Comparison of ENCODE assay signal across 9 mouse cellular contexts in genomic region chr7:46606391-46607030, GRCm38 (mm10). TPM values are rescaled to one million over a fixed set of nuclear protein-coding genes. Genes with fewer than 3 reads are reported as not detected.
DNase-seq lines count a peak whose midpoint lies in the region; ATAC-seq and TF ChIP-seq lines count a peak whose summit lies in the region.
"Had no signal": no experiment of that assay in that cellular context is flagged by ENCODE, and none has a peak within 500 bp of the region (broad histone marks: within the 10 kb centered on the region; RNA-seq: fewer than 3 reads in every experiment).

No protein-coding gene starts in this region.

- no peaks in the 10 kb centered on the region for H3K4me1 ChIP-seq in heart, adult 2 months (ENCODE audit: control insufficient read depth, insufficient read depth, low read length)
- peaks cover 8% of the 10 kb centered on the region; the same call in 1 of the 2 replicates for H3K4me1 ChIP-seq in heart, embryonic 11.5 days (ENCODE audit: control insufficient read depth, insufficient read depth, low read length)
- H3K4me1 ChIP-seq in kidney, postnatal 0 days (replicated peaks; ENCODE audit: insufficient read depth, low read length): no peaks in the 10 kb centered on the region
- no peaks in the 10 kb centered on the region for H3K4me1 ChIP-seq in liver, embryonic 13.5 days (replicated peaks)
- no peaks in the 10 kb centered on the region for H3K4me1 ChIP-seq in neural tube, embryonic 11.5 days (ENCODE audit: control insufficient read depth, insufficient read depth, low read length)
- H3K4me1 ChIP-seq in stomach, embryonic 16.5 days (ENCODE audit: control insufficient read depth, insufficient read depth, low read length): no peaks in the 10 kb centered on the region
- H3K4me1 ChIP-seq: stomach, embryonic 15.5 days had no signal

- no peak overlapping the region for H3K4me2 ChIP-seq in heart, embryonic 11.5 days
- no peak overlapping the region for H3K4me2 ChIP-seq in kidney, postnatal 0 days (ENCODE audit: low read length)
- H3K4me2 ChIP-seq in liver, embryonic 13.5 days: no peak overlapping the region
- H3K4me2 ChIP-seq in neural tube, embryonic 11.5 days (ENCODE audit: low read depth): no peak overlapping the region
- H3K4me2 ChIP-seq in stomach, embryonic 16.5 days (ENCODE audit: low read depth, low read length): no peak overlapping the region
- H3K4me2 ChIP-seq: stomach, embryonic 15.5 days had no signal

- no peaks in the 10 kb centered on the region for H3K9me3 ChIP-seq in heart, embryonic 11.5 days (replicated peaks; ENCODE audit: control insufficient read depth, low read length)
- no peaks in the 10 kb centered on the region for H3K9me3 ChIP-seq in kidney, postnatal 0 days (replicated peaks; ENCODE audit: low read length)
- no peaks in the 10 kb centered on the region for H3K9me3 ChIP-seq in liver, embryonic 13.5 days (replicated peaks)
- no peaks in the 10 kb centered on the region for H3K9me3 ChIP-seq in neural tube, embryonic 11.5 days (ENCODE audit: control insufficient read depth, low read length)
- no peaks in the 10 kb centered on the region for H3K9me3 ChIP-seq in stomach, embryonic 16.5 days (replicated peaks; ENCODE audit: control insufficient read depth, low read length)
- H3K9me3 ChIP-seq: stomach, embryonic 15.5 days had no signal

- TF ChIP-seq POLR2A in heart, adult 2 months (IDR thresholded peaks at IDR 0.05; ENCODE audit: insufficient read depth, low read depth, low read length): no peak

- 80% methylated on average over 7 of the region's 7 CpGs for WGBS in heart, adult 2 months
- 80% methylated on average over 7 of the region's 7 CpGs for WGBS in heart, embryonic 11.5 days (ENCODE audit: insufficient replicate concordance)
- WGBS in kidney, postnatal 0 days: 76% methylated on average over 7 of the region's 7 CpGs
- WGBS in liver, embryonic 13.5 days (ENCODE audit: insufficient replicate concordance): 72% methylated on average over 7 of the region's 7 CpGs
- WGBS in neural tube, embryonic 11.5 days: 84% methylated on average over 7 of the region's 7 CpGs
- WGBS in stomach, embryonic 16.5 days: 82% methylated on average over 7 of the region's 7 CpGs

- DNase-seq in heart, adult 2 months: peak; percentile 72 to 73
- DNase-seq in cerebellum, adult 9-11 months: peak; percentile 93
- DNase-seq in gastrocnemius, adult 8-10 months (ENCODE audit: low spot score in 2 of 2): peak; percentile 48 to 67
- peak; percentile 61 for DNase-seq in kidney, postnatal 0 days (ENCODE audit: low spot score)
- DNase-seq in liver, embryonic 13.5 days: peak; percentile 20
- peak; percentile 77 for DNase-seq in neural tube, embryonic 11.5 days (ENCODE audit: low spot score)

- no peaks in the 10 kb centered on the region for H3K79me2 ChIP-seq in heart, adult 2 months (replicated peaks; ENCODE audit: control insufficient read depth, insufficient read depth, low read length)

- intact Hi-C loops in heart, adult 2 months (cut with DNase I): loop anchor here (1.0 to 5.0 kb wide), 4 partner anchors 49 to 509 kb away; no protein-coding TSS in a partner anchor

- TF ChIP-seq EP300 in heart, adult 2 months (IDR thresholded peaks at IDR 0.05; ENCODE audit: insufficient read depth, low read depth, low read length): no peak

- no peaks in the 10 kb centered on the region for H3K36me3 ChIP-seq in heart, adult 2 months (ENCODE audit: control insufficient read depth, insufficient read depth, low read length)
- no peaks in the 10 kb centered on the region for H3K36me3 ChIP-seq in heart, embryonic 11.5 days (ENCODE audit: control insufficient read depth, insufficient read depth, low read length)
- H3K36me3 ChIP-seq in kidney, postnatal 0 days (ENCODE audit: insufficient read depth, low read length): no peaks in the 10 kb centered on the region
- no peaks in the 10 kb centered on the region for H3K36me3 ChIP-seq in liver, embryonic 13.5 days
- H3K36me3 ChIP-seq in neural tube, embryonic 11.5 days (ENCODE audit: control insufficient read depth, insufficient read depth, low read length): no peaks in the 10 kb centered on the region
- no peaks in the 10 kb centered on the region for H3K36me3 ChIP-seq in stomach, embryonic 16.5 days (ENCODE audit: control insufficient read depth, insufficient read depth, low read length)
- H3K36me3 ChIP-seq: stomach, embryonic 15.5 days had no signal

- H3K27me3 ChIP-seq in heart, adult 2 months (ENCODE audit: control insufficient read depth, insufficient read depth, low read length): no peaks in the 10 kb centered on the region
- H3K27me3 ChIP-seq in heart, embryonic 11.5 days (ENCODE audit: control insufficient read depth, insufficient read depth, low read length): no peaks in the 10 kb centered on the region
- no peaks in the 10 kb centered on the region for H3K27me3 ChIP-seq in kidney, postnatal 0 days (ENCODE audit: insufficient read depth, low read length)
- no peaks in the 10 kb centered on the region for H3K27me3 ChIP-seq in liver, embryonic 13.5 days
- no peaks in the 10 kb centered on the region for H3K27me3 ChIP-seq in neural tube, embryonic 11.5 days (ENCODE audit: control insufficient read depth, insufficient read depth, low read length)
- H3K27me3 ChIP-seq in stomach, embryonic 16.5 days (ENCODE audit: control insufficient read depth, insufficient read depth, low read length): no peaks in the 10 kb centered on the region
- H3K27me3 ChIP-seq: stomach, embryonic 15.5 days had no signal

- no peak overlapping the region for H3K27ac ChIP-seq in heart, adult 2 months
- H3K27ac ChIP-seq in heart, embryonic 11.5 days (ENCODE audit: low read depth, low read length): no peak overlapping the region
- no peak overlapping the region for H3K27ac ChIP-seq in kidney, postnatal 0 days
- no peak overlapping the region for H3K27ac ChIP-seq in liver, embryonic 13.5 days
- no peak overlapping the region for H3K27ac ChIP-seq in neural tube, embryonic 11.5 days (ENCODE audit: low read depth, low read length)
- H3K27ac ChIP-seq in stomach, embryonic 16.5 days (ENCODE audit: low read length): no peak overlapping the region
- H3K27ac ChIP-seq: stomach, embryonic 15.5 days had no signal

- TF ChIP-seq CTCF in heart, adult 2 months (IDR thresholded peaks at IDR 0.05): peak; percentile 84
- peak; percentile 93 for TF ChIP-seq CTCF in kidney, postnatal 0 days (IDR thresholded peaks at IDR 0.05; ENCODE audit: low read depth)

- no peak overlapping the region for H3K9ac ChIP-seq in heart, adult 2 months (ENCODE audit: low read depth, low read length)
- no peak overlapping the region for H3K9ac ChIP-seq in heart, embryonic 11.5 days (ENCODE audit: low read depth, low read length)
- no peak overlapping the region for H3K9ac ChIP-seq in kidney, postnatal 0 days (ENCODE audit: low read depth, low read length)
- H3K9ac ChIP-seq in liver, embryonic 13.5 days: no peak overlapping the region
- H3K9ac ChIP-seq in neural tube, embryonic 11.5 days (ENCODE audit: low read length): no peak overlapping the region
- H3K9ac ChIP-seq in stomach, embryonic 16.5 days (ENCODE audit: low read length): no peak overlapping the region
- H3K9ac ChIP-seq: stomach, embryonic 15.5 days had no signal

- H3K4me3 ChIP-seq in heart, adult 2 months: no peak overlapping the region
- no peak overlapping the region for H3K4me3 ChIP-seq in heart, embryonic 11.5 days (ENCODE audit: low read depth, low read length)
- no peak overlapping the region for H3K4me3 ChIP-seq in kidney, postnatal 0 days (replicated peaks; ENCODE audit: low read depth, low read length)
- H3K4me3 ChIP-seq in liver, embryonic 13.5 days (replicated peaks): no peak overlapping the region
- H3K4me3 ChIP-seq in neural tube, embryonic 11.5 days (ENCODE audit: low read depth, low read length): no peak overlapping the region
- H3K4me3 ChIP-seq in stomach, embryonic 16.5 days (replicated peaks; ENCODE audit: low read length): no peak overlapping the region
- H3K4me3 ChIP-seq: stomach, embryonic 15.5 days had no signal

- no peak for ATAC-seq in heart, embryonic 11.5 days (replicated peaks; ENCODE audit: insufficient number of reproducible peaks, low FRiP score, low TSS enrichment)
- peak; percentile 60; the same call in 1 of the 2 replicates for ATAC-seq in kidney, postnatal 0 days (replicated peaks; ENCODE audit: low FRiP score, low read depth)
- no peak for ATAC-seq in liver, embryonic 13.5 days (ENCODE audit: low read depth)
- ATAC-seq in neural tube, embryonic 11.5 days (ENCODE audit: insufficient read depth, low FRiP score, low TSS enrichment): no peak
- peak; percentile 51; the same call in 1 of the 2 replicates for ATAC-seq in stomach, embryonic 16.5 days (ENCODE audit: insufficient read depth, low FRiP score)

RNA-seq across cellular contexts. Expression of gene Sergef, which starts 33.1 kb away (rescaled TPM):
- total RNA-seq in heart, adult 2 months (2021): 1 to 10 TPM; 2.9 to 5.1 TPM
- 3.6 and 4.9 TPM in 2 replicates for polyA plus RNA-seq in heart, adult 2 months (2012; rRNA removed)
- polyA plus RNA-seq in heart, embryonic 11.5 days (2014; fragmentation: Nextera tagmentation; extraction: Ambion mirVana): 10.7 and 11.6 TPM in 2 replicates
- 1 to 10 TPM; 1.5 to 3.8 (median 3.1) TPM for total RNA-seq in gastrocnemius, adult 8-10 months (2022)
- 15.5 and 17.2 TPM in 2 replicates for polyA plus RNA-seq in kidney, postnatal 0 days (2015; fragmentation: Nextera tagmentation; extraction: Ambion mirVana)
- polyA plus RNA-seq in liver, embryonic 13.5 days (2015; fragmentation: Nextera tagmentation; extraction: Ambion mirVana): 6.8 and 7.5 TPM in 2 replicates
- 13.5 and 16.8 TPM in 2 replicates for polyA plus RNA-seq in neural tube, embryonic 11.5 days (2014; fragmentation: Nextera tagmentation; extraction: Ambion mirVana)
- polyA plus RNA-seq in stomach, embryonic 16.5 days (2015; fragmentation: Nextera tagmentation; extraction: Ambion mirVana): 13.5 and 14.9 TPM in 2 replicates

Comparison
In these comparisons a context has a peak if more than half of its experiments do, and no peak if none do; other contexts are left out.
1. DNase-seq: peak in every context shown above with its lines; median percentile 93 in cerebellum, adult 9-11 months; 77 in neural tube, embryonic 11.5 days; 72 in heart, adult 2 months; 61 in kidney, postnatal 0 days; 58 in gastrocnemius, adult 8-10 months; 20 in liver, embryonic 13.5 days.
2. ATAC-seq: peak in kidney, postnatal 0 days (single experiment) and stomach, embryonic 16.5 days (single experiment); none in heart, embryonic 11.5 days (single experiment), liver, embryonic 13.5 days (single experiment) and neural tube, embryonic 11.5 days (single experiment).